Mouse (Mus musculus) liver, embryonic 14.5 days (tissue): ENCODE measurements at regions not wholly inside any gene's neighbourhood (a gene's known extent, or its start where the extent isn't known, plus 50 kb on each side); places are given as distances from the start of the nearest gene placed in this dataset.

Source experiments
- CTCF ChIP-seq: IDR thresholded peaks from 2 replicates; pipeline ENCODE4 v1.5.1; 2016; ENCODE audit warnings: antibody characterized with exemption, low read depth, control low read depth
- EP300 ChIP-seq: IDR thresholded peaks from 2 replicates; pipeline ENCODE4 v1.6.1; 2016; ENCODE audit warnings: antibody characterized with exemption, low read depth

GRCm38 (mm10) chr17:80815747-80816146 lies 87.5 kb upstream of the Map4k3 start:
- TF ChIP-seq CTCF: peak; percentile 79
- TF ChIP-seq EP300: no peak
